Mouse (Mus musculus): ENCODE results near the gene Pole3.

The Pole3 gene

DNA sequence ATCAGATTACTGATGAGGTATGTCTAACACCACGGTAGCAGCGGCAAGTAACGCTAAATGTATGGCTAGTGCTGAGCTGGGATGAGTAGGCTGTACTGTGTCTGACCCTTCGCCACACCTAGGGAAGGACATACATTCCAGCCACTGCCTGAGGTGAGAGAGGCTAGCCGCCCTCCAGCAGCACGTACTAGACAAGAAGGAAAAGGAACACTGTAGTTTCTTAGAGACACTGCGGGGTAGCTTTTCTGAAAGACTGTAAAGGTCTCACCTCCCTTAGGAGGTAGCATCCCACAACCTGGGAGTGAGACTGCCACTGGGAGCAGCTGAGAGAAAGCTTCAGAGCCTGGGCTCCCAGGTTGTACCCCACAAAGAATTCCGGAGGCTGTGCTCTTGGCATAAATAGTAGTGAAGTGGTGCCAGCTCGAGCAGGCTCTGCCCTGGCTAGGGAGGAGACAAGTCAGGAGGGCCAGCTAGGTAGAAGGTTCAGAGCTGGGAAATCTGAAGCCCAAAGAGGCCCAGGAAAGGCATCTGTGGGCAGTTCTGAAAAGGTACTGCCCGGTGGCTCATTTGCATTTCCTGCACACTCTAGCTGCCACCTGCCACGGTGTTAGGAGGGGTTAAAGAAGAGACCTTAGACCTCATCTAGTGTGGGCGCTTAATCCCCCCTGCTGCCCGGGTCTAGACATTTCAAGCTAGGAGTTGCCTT, 6.3 kb downstream of the Pole3 start:
- DNase-seq (ENCODE audit: low spot score in 2 of 2): no peak

DNA sequence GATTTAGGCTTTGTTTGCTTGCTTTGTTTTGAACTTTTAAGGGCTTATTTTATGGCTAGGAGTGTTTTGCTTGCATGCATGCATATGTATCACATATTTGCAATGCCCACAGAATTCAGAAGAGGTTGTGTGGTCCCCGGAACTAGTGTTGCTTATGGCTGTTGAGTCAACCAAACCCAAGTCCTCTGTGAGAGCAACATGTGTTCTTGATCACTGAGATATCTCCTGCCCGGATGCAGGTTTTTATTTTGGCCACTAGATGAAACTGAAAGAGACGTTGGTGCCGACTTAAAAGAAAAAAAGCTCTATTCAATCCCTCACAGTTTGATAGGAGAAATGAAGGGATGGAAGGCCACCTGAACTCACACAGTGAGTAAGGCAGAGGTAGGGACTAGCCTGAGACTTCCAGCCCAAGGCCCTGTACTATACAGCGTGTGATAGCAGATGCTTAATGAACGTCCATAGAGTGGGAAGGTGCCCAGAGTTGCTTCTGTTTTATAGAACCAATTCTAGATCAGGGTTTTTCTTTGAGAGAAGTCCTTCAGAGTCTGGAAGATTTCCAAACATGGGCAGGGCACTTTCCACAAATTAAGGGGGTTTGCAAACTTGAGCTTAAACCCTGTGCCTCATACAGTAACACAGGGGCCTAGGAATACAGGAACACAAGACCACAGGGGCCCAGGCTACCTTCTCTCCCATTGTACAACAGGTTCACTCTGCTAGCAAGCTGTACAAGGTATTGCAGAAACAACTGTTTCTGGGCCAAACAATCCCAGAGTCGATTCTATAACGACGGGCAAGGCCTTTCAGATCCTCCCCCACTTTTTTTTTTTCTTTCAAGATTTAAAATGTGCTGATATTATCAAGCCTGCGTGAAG, 7.1 kb downstream of the Pole3 start:
- DNase-seq (ENCODE audit: low spot score in 2 of 2): no peak

DNA sequence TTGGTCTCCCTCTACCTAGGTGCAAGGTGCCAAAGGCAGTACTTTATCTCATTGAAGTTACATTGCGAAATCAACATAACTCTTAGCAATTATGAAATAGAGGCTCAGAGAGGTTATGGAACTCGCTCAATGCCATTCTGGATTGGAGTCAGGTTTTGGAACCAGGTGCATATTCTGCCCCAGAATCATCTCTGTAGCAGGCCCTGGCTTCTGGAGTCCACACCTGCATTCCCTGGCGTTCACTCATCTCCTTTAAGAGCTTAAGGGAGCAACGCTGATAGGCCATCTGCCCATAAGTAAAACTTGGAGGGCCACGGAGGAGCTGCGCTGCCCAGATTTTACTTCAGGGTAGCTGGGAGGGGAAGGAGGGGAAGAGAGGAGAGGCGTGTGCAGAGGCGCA, 7.8 kb downstream of the Pole3 start:
- no peak for DNase-seq (ENCODE audit: low spot score in 2 of 2)

DNA sequence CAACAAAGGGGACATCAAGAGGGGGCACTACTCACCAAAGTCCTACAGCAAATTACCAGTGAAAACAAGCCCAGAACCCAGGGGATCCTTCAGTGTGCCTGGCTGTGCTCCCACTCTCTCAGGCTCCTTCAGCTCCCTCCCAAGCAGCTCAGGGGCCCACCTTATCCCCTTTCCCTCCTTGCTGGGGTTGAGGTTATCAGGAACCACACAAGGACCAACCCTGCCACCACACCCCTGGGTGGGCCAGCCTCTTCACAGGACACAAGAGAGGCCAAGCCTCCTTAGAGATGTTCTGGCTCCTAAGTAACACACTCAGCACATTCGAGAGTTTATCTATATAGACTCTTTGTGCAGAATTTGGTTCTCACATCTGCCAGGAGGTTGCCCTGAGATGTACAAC, 8.3 kb downstream of the Pole3 start:
- no peak for DNase-seq (ENCODE audit: low spot score in 2 of 2)

DNA sequence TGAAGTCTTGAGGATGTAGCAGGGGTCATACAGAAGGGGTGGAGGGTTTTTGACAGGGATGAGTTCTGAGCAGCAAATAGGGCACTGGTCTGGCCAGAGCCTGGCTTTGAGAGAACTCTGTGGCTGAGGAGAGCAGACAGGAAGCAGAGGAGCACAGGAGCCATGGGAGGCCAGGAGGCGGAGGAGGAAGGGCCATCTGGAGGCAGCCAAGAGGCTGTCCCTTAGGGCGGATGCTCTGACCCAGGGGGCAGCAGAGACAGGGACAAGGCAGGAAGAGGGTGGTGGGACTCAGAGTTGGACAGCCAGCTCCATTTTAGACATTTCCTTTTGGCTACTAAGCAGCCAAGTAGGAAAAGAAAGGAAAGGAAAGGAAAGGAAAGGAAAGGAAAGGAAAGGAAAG, 8.8 kb downstream of the Pole3 start:
- DNase-seq (ENCODE audit: low spot score in 2 of 2): no peak

DNA sequence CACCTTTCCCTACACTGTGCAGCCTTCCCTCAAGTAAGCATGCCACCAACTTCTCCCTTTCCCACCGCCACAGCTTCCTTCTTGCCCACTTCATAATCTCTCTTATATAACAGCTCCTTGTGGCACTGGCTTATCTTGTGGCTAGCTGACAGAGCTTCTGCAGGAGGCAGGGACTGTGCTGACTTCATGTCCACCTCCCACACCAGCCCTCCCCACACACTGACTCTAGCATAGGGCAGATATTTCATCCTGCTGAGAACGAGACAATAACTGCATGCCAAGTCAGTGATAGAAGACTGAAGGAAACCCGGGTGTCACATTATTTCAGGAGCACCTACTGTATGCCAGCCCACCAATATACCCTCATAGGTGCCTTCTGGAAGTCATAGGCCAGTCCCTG, 9.4 kb downstream of the Pole3 start:
- DNase-seq (ENCODE audit: low spot score in 2 of 2): no peak

DNA sequence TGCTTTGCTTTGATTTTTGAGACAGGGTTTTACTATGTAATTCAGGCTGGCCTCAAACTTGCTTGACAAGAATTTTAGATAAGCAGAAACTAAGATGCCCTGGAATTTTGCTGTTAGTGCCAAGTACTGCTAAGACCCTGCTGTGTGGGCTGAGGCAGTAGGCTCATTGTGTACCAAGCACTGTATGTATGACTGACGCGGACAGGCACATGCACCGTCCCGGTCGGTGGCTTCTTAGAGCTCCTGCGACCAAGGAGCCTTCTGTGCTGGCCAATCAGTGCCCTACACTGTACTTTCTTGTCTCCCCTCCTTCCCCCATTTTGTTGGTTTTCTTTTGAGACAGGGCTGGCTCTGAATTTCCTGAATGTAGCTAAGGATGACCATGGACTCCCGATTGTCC, 9.9 kb downstream of the Pole3 start:
- DNase-seq (ENCODE audit: low spot score in 2 of 2): no peak

DNA sequence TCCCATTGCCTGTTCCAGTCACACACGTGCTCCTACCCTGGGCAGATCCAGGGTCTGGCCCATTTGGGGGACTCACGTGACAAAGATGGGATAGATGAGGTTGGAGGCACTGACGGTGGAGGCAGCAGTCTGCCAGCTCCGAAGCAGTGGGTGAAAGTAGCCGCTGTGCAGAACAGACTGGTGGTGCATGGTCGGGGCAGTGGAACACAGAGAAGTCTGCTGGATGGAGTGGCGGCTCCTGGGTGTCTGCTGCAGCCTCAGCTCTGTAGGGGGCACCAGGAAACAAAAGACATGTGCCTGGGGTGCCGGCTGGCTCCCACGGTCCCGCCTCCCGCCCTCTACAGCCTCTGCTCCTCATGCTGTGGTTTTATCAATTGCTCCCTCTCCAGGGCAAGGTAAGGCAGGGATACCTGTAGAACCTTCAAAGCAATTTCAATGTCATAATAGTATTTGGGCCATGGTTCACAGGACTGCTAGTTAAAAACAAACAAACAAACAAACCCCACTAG, 10.8 kb downstream of the Pole3 start:
- no peak for DNase-seq (ENCODE audit: low spot score in 2 of 2)

DNA sequence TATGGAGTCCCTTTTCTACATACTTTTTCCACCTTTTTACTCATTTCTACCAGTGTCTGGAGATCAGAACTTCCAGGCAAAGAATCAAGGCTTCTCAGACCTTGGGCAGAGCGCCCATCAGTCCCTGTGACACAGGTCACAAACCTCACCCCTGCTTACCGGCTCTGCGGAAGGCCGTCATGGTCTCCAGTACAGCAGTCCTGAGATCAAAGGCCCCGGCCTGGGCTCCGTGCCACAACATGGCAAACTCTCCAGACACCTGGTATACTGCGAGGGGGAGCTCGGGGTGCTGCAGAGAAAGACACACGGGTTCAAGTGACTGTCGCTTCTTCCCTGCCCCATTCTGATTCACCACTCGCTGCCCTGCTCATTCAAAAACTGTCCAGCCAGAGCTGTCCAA, 14.9 kb downstream of the Pole3 start:
- DNase-seq (ENCODE audit: low spot score in 2 of 2): no peak

DNA sequence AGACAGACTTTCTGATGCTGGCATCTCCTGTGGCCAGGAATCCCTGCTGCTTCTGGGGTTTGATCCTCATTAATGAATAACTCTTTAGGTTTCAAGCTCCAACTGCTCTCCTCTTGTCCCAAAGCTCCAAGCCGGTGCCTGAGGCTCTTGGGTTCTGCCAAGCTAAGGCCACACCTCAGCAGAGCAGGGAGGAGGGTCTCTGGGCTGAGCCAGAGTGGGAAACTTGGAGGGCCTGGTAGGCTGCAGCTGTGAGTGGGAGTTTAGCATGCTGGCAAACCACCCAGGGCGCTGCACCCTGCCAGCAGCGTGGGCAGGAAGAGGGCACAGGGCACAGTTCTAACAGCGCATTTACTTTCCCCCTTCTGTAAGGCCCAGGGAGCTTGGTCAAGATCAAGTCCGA, 16.0 kb downstream of the Pole3 start:
- no peak for DNase-seq (ENCODE audit: low spot score in 2 of 2)

DNA sequence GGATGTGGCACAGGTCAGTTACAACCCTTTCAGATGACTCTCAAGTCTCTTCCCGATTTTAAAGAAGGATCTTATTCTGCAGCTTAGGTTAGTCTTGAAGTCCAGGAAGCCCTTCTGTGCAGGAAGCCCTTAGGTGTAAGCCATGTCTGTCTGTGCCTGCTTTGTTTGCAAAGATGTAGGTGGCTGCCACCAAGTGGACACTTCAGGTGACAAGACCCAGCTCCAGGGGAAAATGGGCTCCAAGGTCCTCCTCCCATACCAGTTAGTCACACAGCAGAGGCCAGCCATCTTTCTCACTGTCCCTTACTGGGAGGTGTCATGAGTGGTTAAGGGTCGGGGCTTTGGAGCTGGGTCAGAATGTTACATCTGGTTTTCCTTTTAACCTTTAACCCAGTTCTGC, 18.1 kb downstream of the Pole3 start:
- DNase-seq (ENCODE audit: low spot score in 2 of 2): no peak

DNA sequence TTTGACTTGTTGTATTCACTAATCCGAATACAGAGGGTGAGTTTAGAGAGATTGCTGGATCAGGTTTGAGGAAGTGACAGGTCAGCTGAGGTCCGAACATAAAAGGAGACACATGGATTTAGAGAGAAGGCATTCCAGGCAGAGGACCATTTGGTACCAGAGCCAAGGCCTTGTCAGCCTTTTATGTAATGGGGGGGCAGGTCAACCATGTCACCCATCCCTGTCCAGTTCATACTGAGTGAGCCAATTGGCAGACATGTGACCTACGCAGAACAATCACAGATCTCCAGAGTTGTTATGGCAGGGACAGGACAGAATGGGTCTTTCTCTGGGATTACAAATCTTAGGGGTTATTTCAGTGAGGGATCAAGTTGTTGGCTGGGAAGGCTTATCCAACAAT, 18.9 kb downstream of the Pole3 start:
- no peak for DNase-seq (ENCODE audit: low spot score in 2 of 2)

DNA sequence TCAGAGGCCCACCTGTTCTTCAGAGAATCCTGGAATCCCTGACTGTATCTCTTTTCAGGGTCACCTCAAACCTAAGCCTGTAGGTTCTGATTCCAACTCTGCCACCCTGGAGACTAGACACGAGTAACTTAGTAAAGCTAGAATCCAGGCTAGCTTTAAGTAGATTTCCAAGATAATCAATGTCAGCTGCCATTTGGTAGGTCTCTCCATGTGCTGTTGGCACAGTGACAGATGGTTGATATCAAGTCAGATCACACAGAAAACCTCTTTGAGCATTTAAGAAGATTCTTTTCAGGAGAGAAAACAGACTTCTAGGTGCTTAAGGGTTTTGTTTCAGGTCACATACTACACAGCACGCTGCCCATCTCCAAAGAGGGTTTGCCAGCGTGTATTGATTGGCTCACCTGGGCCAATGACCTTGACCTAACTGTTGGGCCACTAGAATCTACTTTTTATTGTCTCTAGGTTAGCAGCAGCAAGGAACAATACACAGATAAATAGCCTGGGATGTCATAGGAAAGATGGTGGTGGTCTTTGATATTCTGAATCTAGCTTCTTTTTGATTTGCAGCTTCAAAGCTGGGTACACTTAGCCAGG, 21.4 kb downstream of the Pole3 start, which contains the start of gene Hdhd3:
TSS of gene Hdhd3 (minus strand) at position 94 of the 597 bp plus-strand sequence.
- DNase-seq (ENCODE audit: low spot score in 2 of 2): no peak

DNA sequence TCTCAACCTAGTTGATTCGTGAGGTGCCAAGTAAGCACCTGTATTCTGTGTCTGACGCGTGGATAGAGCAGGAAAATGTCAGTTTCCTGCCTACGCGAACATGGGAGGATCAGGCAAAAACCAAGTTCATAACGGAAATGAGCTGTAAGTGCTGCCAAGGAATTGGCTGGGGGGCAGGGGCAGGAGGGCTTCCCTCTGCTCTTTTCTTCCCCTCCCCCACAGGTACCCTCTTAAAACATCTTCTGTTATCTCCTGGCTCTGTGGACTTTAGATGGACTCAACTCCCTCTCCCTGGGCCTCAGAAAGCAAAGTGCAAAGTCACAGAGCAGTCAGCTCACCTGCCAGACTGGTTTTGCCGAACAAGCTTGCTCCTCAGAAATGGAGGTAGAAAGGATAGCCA, 21.9 kb downstream of the Pole3 start:
- no peak for DNase-seq (ENCODE audit: low spot score in 2 of 2)

DNA sequence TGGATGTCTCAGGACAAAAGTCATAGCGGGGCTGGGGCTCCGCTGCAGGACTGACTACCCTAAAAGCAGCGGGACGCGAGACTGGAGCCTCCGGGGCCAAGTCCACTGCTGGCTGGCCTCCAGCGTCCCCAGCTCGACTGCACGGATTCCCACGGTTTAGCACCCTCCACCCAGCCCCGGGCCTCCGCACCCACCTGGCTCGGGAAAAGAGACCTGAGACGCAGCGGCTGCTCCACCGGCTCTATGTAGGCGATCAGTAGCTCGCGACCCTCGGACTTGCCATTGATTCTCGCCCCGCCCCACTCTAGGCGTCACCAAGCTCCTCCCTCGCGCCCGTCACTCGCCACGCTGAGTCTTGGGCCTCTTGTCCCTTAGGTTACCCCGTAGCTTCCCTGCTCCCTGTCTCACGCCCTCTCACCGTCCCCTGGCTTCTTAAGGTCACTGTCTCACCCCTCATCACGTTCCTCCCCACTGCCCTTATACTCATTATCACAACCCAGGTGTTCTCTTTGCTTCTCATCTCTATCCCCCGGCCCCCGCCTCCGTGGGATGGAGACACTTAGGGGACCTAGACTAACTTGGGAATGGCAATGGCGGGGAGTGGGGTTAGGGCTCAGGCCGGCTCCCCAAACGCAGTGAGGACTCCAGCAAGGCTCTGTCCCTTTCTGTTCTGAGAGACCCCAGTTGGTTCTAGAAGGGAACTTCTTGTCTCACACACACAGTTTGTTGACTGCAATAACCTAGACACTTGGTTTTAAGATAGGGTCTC, 22.7 kb downstream of the Pole3 start:
- DNase-seq (ENCODE audit: low spot score in 2 of 2): peak; percentile 92 to 93

DNA sequence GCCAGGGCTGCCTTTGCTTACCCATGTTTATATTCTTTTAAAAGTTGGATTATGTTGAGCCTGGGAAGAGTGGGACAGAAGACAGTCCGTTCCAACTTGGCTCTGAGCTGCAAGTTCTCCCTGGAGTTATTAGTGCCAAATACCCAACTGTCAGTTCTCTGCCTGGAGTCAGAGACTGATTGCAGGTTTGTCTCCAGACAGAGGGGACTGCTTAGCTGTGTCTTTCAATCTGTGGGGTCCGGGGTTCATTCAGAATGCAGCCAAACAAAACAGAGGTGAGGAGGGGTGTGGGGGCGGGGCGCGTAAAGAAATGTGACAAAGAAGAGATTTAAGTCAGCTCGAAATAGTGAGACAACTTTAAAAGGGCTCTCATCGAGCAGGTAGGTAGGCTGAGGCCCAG, 23.3 kb downstream of the Pole3 start:
- DNase-seq (ENCODE audit: low spot score in 2 of 2): no peak

DNA sequence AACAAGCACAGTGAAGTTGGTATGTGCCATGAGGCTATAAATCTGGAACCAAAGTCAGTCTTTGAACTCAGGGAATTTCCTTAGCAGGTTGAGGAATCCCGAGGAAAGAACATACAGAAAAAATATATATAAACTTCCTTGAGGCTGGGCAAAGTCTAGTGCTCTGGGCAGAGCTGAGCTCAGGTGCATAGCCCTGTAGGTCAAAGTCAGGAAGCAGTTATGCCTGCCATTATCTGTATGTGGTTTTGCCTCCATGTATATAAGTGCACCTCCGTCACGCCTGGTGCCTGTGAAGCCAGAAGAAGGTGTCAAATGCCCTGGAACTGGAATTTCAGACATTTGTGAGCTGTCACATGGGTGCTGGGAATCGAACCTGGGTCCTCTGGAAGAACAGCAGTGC, 24.1 kb downstream of the Pole3 start:
- no peak for DNase-seq (ENCODE audit: low spot score in 2 of 2)

DNA sequence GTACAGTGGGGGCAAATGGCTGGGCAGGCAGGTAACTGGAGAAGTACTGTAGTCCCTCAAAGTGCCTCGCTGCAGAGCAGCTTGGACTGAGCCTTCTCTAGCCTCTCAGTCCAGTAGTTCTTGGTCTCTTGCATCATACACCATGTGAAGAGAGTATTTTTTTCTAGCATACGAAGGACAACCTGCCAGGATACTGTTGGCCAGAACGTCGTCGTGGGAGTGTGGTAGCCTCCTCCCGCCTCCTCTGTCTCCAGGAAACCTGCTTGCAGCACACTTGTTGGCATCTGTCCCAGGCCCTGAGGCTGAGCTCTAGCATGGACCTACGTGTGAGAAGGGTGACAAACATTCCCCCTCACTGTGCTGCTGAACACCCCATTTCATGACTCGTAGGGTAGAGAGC, 28.1 kb downstream of the Pole3 start:
- DNase-seq (ENCODE audit: low spot score in 2 of 2): peak; percentile 72 to 77

DNA sequence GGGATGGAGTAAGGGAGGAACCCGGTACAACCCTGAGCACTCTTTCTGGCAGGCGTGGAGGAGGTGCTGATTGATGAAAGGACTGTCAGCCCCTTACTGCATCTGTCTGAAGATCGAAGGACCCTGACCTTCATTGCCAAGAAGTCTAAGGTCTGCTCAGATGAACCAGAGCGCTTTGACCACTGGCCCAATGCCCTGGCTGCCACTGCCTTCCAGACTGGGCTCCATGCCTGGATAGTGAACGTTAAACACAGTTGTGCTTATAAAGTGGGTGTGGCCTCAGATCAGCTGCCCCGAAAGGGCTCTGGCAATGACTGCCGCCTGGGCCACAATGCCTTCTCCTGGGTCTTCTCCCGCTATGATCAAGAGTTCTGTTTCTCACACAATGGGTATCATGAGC, 28.9 kb downstream of the Pole3 start:
- DNase-seq (ENCODE audit: low spot score in 2 of 2): no peak

DNA sequence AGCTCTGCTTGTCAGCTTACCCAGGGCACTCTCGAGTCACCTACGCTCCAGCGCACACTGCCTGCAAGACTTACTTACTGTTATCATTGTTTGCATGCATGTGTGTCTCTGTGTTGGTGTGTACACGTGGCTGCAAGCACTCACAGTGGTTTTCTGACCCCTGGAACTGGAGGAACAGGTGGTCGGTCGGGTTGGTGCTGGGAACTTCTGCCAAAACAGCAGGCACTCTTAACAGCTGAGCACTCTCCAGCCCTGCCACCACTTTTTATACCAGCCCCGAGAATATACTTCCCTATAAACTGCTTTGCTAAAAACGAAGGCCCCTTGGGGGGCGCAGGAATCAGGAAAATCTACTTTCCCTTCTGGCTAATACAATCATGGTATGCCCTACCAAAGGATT, 30.6 kb downstream of the Pole3 start:
- DNase-seq (ENCODE audit: low spot score in 2 of 2): no peak

DNA sequence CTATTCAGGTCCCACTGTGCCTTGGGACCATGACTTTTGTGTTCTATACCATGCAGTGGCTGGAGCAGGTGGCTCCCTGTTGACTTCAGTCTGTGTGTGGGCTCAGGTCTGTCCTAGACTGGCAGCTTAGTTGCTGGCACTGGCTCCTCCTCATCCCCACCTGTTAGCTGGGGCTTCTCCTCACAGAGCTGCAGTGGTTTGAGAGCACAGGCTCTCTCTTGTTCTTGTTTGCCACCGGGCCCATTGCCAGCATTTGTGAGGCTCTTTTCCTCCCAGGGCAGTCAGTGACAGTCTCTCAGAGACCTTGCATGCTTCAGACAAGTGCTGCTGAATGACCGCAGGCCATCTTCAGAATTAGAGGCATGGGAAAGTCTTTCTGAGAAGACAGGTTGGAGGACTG, 32.2 kb downstream of the Pole3 start:
- DNase-seq (ENCODE audit: low spot score in 2 of 2): no peak

DNA sequence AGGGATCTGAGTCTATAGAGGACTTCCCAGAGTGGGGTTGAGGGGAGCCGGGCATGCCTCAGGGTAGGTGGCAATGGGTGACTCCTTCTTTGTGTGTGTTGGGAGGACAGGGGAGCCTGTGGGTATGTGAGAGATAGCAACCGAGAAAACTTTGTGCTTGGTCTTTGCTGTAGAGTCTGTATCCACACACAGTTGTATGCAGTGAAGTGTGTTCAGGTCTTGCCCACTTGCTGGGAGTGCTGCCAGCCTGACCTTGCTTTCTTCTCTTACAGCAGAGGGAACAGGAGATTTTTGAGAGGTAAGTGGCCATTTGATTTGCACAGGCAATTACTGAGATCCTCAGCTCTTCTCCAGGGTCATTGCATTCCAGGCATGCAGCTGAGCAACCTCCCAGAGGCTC, 37.0 kb downstream of the Pole3 start:
- no peak for DNase-seq (ENCODE audit: low spot score in 2 of 2)
